In the genomic region with DNA sequence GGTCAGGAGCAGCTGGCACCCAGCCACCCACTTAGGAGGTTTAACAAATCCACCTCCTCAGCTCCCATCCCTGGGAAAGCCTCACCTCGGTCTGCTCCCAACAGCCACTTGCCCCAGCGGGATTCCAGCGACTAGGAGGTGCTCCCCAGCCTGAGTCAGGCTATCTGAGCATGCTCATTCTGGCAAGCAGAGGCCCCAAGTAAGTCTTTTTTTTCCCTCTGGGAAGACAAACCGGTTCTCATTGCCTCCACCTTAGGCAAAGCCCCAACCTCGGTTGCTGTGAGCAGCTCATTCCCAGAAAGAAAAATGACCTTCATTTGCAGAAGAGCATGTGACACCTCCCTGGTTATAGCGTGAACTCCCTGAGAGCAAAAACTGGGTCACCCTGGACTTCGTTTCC, we compare ENCODE assay signal across 15 mouse cellular contexts. TPM values are rescaled to one million over a fixed set of nuclear protein-coding genes. Genes with fewer than 3 reads are reported as not detected.
DNase-seq lines count a peak whose midpoint lies in the region; ATAC-seq and TF ChIP-seq lines count a peak whose summit lies in the region.
"Had no signal": no experiment of that assay in that cellular context is flagged by ENCODE, and none has a peak within 500 bp of the region (broad histone marks: within the 10 kb centered on the region; RNA-seq: fewer than 3 reads in every experiment).

No protein-coding gene starts in this region.

- TF ChIP-seq POLR2A in lung, adult 2 months (IDR thresholded peaks at IDR 0.05; ENCODE audit: borderline replicate concordance, extremely low read depth, low read depth, low read length): no peak

- DNase-seq in lung, adult 2 months: no peak
- DNase-seq in heart, postnatal 4 days: no peak
- DNase-seq: adrenal gland, postnatal 36 days; cerebellum, adult 9-10 months; heart, postnatal 10 days; thymus, adult 2 months had no signal

- H3K36me3 ChIP-seq in kidney, embryonic 15.5 days: no peaks in the 10 kb centered on the region
- no peaks in the 10 kb centered on the region for H3K36me3 ChIP-seq in kidney, embryonic 16.5 days (ENCODE audit: insufficient read depth, low read length)
- H3K36me3 ChIP-seq in lung, embryonic 16.5 days (ENCODE audit: control insufficient read depth, insufficient read depth, low read length): no peaks in the 10 kb centered on the region
- no peaks in the 10 kb centered on the region for H3K36me3 ChIP-seq in intestine, embryonic 16.5 days (ENCODE audit: control insufficient read depth, insufficient read depth, low read length)
- no peaks in the 10 kb centered on the region for H3K36me3 ChIP-seq in stomach, embryonic 16.5 days (ENCODE audit: control insufficient read depth, insufficient read depth, low read length)
- H3K36me3 ChIP-seq: forebrain, embryonic 12.5 days; heart, embryonic 10.5 days; hindbrain, embryonic 15.5 days; midbrain, embryonic 12.5 days had no signal

- H3K9ac ChIP-seq in kidney, embryonic 15.5 days: no peak overlapping the region
- H3K9ac ChIP-seq in kidney, embryonic 16.5 days (replicated peaks; ENCODE audit: low read length): no peak overlapping the region
- H3K9ac ChIP-seq in lung, embryonic 16.5 days (ENCODE audit: low read length): no peak overlapping the region
- no peak overlapping the region for H3K9ac ChIP-seq in intestine, embryonic 16.5 days (ENCODE audit: low read depth, low read length)
- no peak overlapping the region for H3K9ac ChIP-seq in stomach, embryonic 16.5 days (ENCODE audit: low read length)
- H3K9ac ChIP-seq: forebrain, embryonic 12.5 days; hindbrain, embryonic 15.5 days; midbrain, embryonic 12.5 days had no signal

- H3K9me3 ChIP-seq in kidney, embryonic 15.5 days (replicated peaks): no peaks in the 10 kb centered on the region
- H3K9me3 ChIP-seq in kidney, embryonic 16.5 days (ENCODE audit: low read length): no peaks in the 10 kb centered on the region
- no peaks in the 10 kb centered on the region for H3K9me3 ChIP-seq in lung, embryonic 16.5 days (ENCODE audit: control insufficient read depth, low read length)
- H3K9me3 ChIP-seq in intestine, embryonic 16.5 days (ENCODE audit: control insufficient read depth, low read length): no peaks in the 10 kb centered on the region
- H3K9me3 ChIP-seq in stomach, embryonic 16.5 days (replicated peaks; ENCODE audit: control insufficient read depth, low read length): no peaks in the 10 kb centered on the region
- H3K9me3 ChIP-seq: forebrain, embryonic 12.5 days; heart, embryonic 10.5 days; hindbrain, embryonic 15.5 days; midbrain, embryonic 12.5 days had no signal

- no peaks in the 10 kb centered on the region for H3K27me3 ChIP-seq in kidney, embryonic 15.5 days
- H3K27me3 ChIP-seq in kidney, embryonic 16.5 days (ENCODE audit: insufficient read depth, low read length): no peaks in the 10 kb centered on the region
- H3K27me3 ChIP-seq in lung, embryonic 16.5 days (ENCODE audit: control insufficient read depth, insufficient read depth, low read depth, low read length): no peaks in the 10 kb centered on the region
- H3K27me3 ChIP-seq in intestine, embryonic 16.5 days (replicated peaks; ENCODE audit: control insufficient read depth, insufficient read depth, low read length): no peaks in the 10 kb centered on the region
- H3K27me3 ChIP-seq in stomach, embryonic 16.5 days (ENCODE audit: control insufficient read depth, insufficient read depth, low read length): no peaks in the 10 kb centered on the region
- H3K27me3 ChIP-seq: forebrain, embryonic 12.5 days; hindbrain, embryonic 15.5 days had no signal

- no peak for TF ChIP-seq CTCF in lung, adult 2 months (IDR thresholded peaks at IDR 0.05; ENCODE audit: insufficient read depth, low read length)

- ATAC-seq in kidney, embryonic 15.5 days (replicated peaks; ENCODE audit: low FRiP score): no peak
- ATAC-seq in kidney, embryonic 16.5 days (ENCODE audit: low FRiP score, low TSS enrichment): no peak
- peak; percentile 79 for ATAC-seq in lung, embryonic 16.5 days (ENCODE audit: low read depth)
- peak; percentile 76 for ATAC-seq in intestine, embryonic 16.5 days
- ATAC-seq in stomach, embryonic 16.5 days (ENCODE audit: insufficient read depth, low FRiP score): peak; percentile 80

- no peak overlapping the region for H3K4me3 ChIP-seq in kidney, embryonic 15.5 days (replicated peaks)
- H3K4me3 ChIP-seq in kidney, embryonic 16.5 days (ENCODE audit: low read length): no peak overlapping the region
- H3K4me3 ChIP-seq in lung, embryonic 16.5 days (ENCODE audit: low read length): no peak overlapping the region
- H3K4me3 ChIP-seq in lung, adult 2 months (replicated peaks; ENCODE audit: extremely low read depth, low read depth, low read length): no peak overlapping the region
- H3K4me3 ChIP-seq in intestine, embryonic 16.5 days (ENCODE audit: low read length): no peak overlapping the region
- H3K4me3 ChIP-seq in stomach, embryonic 16.5 days (replicated peaks; ENCODE audit: low read length): no peak overlapping the region
- H3K4me3 ChIP-seq: forebrain, embryonic 12.5 days; heart, embryonic 10.5 days; hindbrain, embryonic 15.5 days; midbrain, embryonic 12.5 days had no signal

- peaks cover 43% of the 10 kb centered on the region for H3K4me1 ChIP-seq in kidney, embryonic 15.5 days
- H3K4me1 ChIP-seq in kidney, embryonic 16.5 days (ENCODE audit: insufficient read depth, low read length): peaks cover 27% of the 10 kb centered on the region
- peaks cover 29% of the 10 kb centered on the region for H3K4me1 ChIP-seq in lung, embryonic 16.5 days (replicated peaks; ENCODE audit: control insufficient read depth, insufficient read depth, low read length)
- peaks cover 10% of the 10 kb centered on the region for H3K4me1 ChIP-seq in lung, adult 2 months (ENCODE audit: control insufficient read depth, insufficient read depth, low read length)
- H3K4me1 ChIP-seq in intestine, embryonic 16.5 days (ENCODE audit: control insufficient read depth, insufficient read depth, low read length): peaks cover 19% of the 10 kb centered on the region
- H3K4me1 ChIP-seq in stomach, embryonic 16.5 days (ENCODE audit: control insufficient read depth, insufficient read depth, low read length): peaks cover 17% of the 10 kb centered on the region

- H3K4me2 ChIP-seq in kidney, embryonic 15.5 days: no peak overlapping the region
- H3K4me2 ChIP-seq in kidney, embryonic 16.5 days (replicated peaks; ENCODE audit: low read depth, low read length): no peak overlapping the region
- H3K4me2 ChIP-seq in lung, embryonic 16.5 days (ENCODE audit: low read depth, low read length): no peak overlapping the region
- H3K4me2 ChIP-seq in intestine, embryonic 16.5 days (ENCODE audit: low read depth, low read length): no peak overlapping the region
- no peak overlapping the region for H3K4me2 ChIP-seq in stomach, embryonic 16.5 days (ENCODE audit: low read depth, low read length)
- H3K4me2 ChIP-seq: forebrain, embryonic 12.5 days; hindbrain, embryonic 15.5 days; midbrain, embryonic 12.5 days had no signal

- WGBS in kidney, embryonic 15.5 days: 53% methylated on average over 7 of the region's 7 CpGs
- 57% methylated on average over 7 of the region's 7 CpGs for WGBS in kidney, embryonic 16.5 days
- 29% methylated on average over 7 of the region's 7 CpGs for WGBS in lung, embryonic 16.5 days
- WGBS in lung, adult 2 months: 51% methylated on average over 7 of the region's 7 CpGs
- 39% methylated on average over 7 of the region's 7 CpGs for WGBS in intestine, embryonic 16.5 days
- WGBS in stomach, embryonic 16.5 days: 37% methylated on average over 7 of the region's 7 CpGs

- peak overlapping the region; percentile 34; the same call in 1 of the 2 replicates for H3K27ac ChIP-seq in kidney, embryonic 15.5 days
- H3K27ac ChIP-seq in kidney, embryonic 16.5 days (ENCODE audit: low read length): no peak overlapping the region
- H3K27ac ChIP-seq in lung, embryonic 16.5 days (ENCODE audit: low read length): peak overlapping the region; percentile 44
- H3K27ac ChIP-seq in intestine, embryonic 16.5 days (ENCODE audit: low read length): peak overlapping the region; percentile 30; the same call in 1 of the 2 replicates
- H3K27ac ChIP-seq in stomach, embryonic 16.5 days (ENCODE audit: low read length): peak overlapping the region; percentile 82
- H3K27ac ChIP-seq: forebrain, embryonic 12.5 days; heart, embryonic 10.5 days; hindbrain, embryonic 15.5 days; midbrain, embryonic 12.5 days had no signal

RNA-seq across cellular contexts. Expression of gene Ier5, which starts 29.7 kb away (rescaled TPM):
- polyA plus RNA-seq in kidney, embryonic 15.5 days (2015; fragmentation: Nextera tagmentation; extraction: Ambion mirVana): 7.5 and 7.6 TPM in 2 replicates
- polyA plus RNA-seq in kidney, embryonic 16.5 days (2015; fragmentation: Nextera tagmentation; extraction: Ambion mirVana): 4.4 and 5.3 TPM in 2 replicates
- 4.3 and 4.5 TPM in 2 replicates for polyA plus RNA-seq in lung, embryonic 16.5 days (2015; fragmentation: Nextera tagmentation; extraction: Ambion mirVana)
- 38.1 and 42.8 TPM in 2 replicates for polyA plus RNA-seq in lung, adult 2 months (2012; rRNA removed)
- 2.0 and 2.6 TPM in 2 replicates for polyA plus RNA-seq in intestine, embryonic 16.5 days (2015; fragmentation: Nextera tagmentation; extraction: Ambion mirVana)
- 2.0 and 2.5 TPM in 2 replicates for polyA plus RNA-seq in stomach, embryonic 16.5 days (2015; fragmentation: Nextera tagmentation; extraction: Ambion mirVana)
- 10 to 100 TPM; 26.1 to 26.6 TPM for total RNA-seq in heart, postnatal 4 days (2021)

Comparison
In these comparisons a context has a peak if more than half of its experiments do, and no peak if none do; other contexts are left out.
1. ATAC-seq: peak in lung, embryonic 16.5 days (single experiment), intestine, embryonic 16.5 days (single experiment) and stomach, embryonic 16.5 days (single experiment); none in kidney, embryonic 15.5 days (single experiment) and kidney, embryonic 16.5 days (single experiment).